Mouse (Mus musculus): Measurements from ENCODE around the gene Ngef.
A peak's percentile ranks its signal among the peaks of the same experiment; 100 is the strongest.
"Not testable (repeated sequence)": the region's sequence is repeated elsewhere in the genome, so short reads cannot be mapped to it uniquely, and the experiment has no call there.

The Ngef gene

DNA sequence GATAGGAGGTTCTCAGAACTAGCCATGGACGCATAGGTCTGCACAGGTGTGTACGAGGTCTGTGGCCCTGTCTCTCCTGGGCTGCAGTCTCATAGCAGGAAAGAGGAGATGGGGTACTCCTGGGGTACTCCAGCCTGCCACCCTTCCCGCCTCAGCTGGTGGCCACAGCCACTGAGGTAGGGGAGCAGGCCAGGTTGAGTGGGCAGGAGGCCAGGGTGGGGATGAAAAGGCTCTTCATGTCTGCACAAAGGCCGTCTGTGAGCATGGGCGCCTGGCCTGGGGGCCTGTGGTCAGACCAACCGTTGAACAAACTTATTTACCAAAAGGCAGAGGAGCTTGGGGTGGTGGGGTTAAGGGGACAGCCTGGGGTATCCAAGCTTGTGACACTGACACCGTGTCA is 101.8 kb downstream of the Ngef start:
- DNase-seq: no peak

DNA sequence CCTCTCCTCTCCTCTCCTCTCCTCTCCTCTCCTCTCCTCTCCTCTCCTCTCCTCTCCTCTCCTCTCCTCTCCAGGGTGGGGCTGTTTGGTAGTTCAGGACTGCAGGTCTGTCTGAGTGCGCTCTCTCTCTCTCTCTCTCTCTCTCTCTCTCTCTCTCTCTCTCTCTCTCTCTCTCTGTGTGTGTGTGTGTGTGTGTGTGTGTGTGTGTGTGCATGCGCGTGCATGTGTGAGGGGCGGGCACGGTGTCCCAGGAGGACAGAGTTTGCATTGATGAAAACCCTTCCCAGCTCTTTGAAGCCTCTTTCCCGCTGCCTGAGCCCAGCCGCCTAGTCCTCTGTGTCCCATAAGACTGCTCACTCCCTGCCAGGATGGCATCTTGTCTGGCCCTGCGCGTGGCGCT is 103.7 kb downstream of the Ngef start, which contains the start of gene Snorc:
Gene Snorc (plus strand): TSS at position 301 of the 400 bp plus-strand sequence.
- DNase-seq: not testable (repeated sequence)

DNA sequence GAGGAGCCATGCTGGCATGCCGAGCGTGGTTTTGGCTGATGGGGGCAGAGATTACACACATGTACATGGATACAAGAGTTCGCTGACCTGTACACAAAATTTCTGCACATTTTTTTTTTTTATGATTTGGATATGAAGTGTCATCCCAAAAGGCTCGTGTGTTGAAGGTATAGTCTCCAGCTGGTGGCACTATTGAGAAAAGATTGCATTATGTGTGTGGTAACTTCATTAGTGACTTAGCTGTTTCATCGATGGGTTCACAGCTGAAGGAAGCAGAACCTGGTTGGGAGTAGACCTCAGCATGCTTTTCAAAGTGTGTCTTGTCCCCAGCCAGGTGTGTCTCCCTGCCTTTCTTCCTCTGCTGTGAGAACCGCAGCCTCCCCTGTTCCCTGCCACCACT is 105.3 kb downstream of the Ngef start:
- DNase-seq: no peak

DNA sequence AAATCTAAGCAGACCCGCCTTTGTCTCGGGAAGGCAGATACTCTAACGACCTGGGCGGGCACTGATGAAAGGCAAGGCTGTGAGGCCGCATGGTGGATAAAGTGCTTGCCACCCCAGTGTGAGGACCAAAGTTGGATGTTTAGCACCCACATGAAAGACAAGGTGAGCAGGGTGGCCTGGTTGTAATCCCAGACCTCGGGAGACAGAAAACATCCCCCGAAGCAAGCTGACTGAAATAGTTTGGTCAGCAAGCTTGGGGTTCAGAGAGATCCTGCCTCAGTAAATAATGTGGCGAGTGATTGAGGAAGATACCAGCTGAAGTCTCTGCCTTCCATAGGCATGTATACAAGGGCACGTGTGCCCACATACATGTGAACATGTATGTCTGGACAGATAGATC is 106.2 kb downstream of the Ngef start:
- no peak for DNase-seq

DNA sequence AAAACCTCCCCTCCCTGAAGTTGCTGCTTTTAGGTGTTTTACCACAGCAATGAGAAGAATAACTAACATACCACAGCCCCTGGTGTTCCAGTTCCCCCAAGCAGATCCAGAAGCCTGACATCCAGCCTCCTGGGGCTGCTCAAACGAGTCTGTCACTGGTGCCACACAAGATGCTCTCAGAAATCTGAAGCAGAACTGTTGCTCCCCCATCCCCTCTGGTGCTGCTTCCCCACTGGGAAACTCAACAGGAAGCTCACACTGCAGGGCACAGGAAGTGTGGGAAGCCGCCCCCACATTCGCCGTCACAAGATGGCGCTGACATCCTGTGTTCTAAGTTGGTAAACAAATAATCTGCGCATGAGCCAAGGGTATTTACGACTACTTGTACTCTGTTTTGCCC is 113.8 kb downstream of the Ngef start:
- not testable (repeated sequence) for DNase-seq

DNA sequence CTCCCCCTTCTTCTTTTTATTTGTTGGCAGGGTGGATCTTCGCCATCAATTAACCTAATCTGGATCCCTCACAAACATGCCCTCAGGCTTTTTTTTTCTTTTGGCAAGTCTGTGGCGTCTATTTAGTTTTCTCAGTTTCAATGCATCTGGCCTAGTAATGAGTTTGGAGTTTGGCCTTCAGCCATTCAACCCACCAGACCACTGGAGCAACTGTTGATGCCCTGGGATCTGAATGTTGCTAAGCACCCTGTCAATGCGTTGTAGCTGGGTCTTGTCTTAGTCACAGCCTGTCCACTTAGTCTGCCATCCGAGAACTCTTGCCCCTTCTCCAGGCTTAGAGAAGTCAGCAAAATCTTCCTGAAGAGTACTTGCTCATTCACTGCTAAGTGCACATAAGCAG is 115.6 kb downstream of the Ngef start:
- DNase-seq: no peak

DNA sequence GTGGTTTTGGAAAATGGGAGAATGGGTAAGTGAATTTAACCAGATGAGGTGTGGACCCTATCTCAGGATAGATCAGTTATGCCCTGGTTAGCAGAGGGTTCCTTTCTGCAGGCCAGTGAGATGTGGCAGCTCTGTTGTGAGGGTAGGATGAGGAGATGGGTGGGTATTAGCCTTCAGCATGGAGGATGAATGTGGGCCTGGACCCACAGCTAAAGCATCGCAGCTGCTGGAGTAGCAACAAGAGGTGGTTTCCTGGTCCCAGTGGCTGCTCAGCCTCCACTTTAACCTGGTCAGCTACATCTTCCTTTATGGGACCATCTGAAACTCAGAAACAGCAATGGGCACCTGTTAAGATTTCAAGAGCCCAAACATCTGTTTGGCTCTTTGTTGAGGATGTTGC is 117.2 kb downstream of the Ngef start:
- DNase-seq: no peak

DNA sequence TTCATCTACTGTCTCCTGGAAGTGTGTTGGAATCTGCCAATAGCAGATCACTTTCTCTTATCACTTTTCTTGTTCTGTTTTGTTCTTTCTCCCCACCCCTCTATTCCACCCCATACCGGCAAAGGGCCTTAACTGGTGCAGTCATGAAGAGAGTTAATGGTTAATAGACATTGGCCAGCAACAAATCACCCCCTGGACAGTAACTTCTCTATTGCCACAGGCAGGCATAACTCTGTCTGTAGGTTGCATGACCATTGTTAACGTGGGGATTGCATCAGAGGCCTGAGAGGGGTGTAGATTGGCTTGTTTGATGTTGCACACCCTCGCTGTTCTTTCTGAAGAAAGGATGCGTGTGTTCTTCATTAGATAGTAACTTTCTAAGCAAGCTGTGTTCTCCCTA is 124.2 kb downstream of the Ngef start:
- no peak for DNase-seq

DNA sequence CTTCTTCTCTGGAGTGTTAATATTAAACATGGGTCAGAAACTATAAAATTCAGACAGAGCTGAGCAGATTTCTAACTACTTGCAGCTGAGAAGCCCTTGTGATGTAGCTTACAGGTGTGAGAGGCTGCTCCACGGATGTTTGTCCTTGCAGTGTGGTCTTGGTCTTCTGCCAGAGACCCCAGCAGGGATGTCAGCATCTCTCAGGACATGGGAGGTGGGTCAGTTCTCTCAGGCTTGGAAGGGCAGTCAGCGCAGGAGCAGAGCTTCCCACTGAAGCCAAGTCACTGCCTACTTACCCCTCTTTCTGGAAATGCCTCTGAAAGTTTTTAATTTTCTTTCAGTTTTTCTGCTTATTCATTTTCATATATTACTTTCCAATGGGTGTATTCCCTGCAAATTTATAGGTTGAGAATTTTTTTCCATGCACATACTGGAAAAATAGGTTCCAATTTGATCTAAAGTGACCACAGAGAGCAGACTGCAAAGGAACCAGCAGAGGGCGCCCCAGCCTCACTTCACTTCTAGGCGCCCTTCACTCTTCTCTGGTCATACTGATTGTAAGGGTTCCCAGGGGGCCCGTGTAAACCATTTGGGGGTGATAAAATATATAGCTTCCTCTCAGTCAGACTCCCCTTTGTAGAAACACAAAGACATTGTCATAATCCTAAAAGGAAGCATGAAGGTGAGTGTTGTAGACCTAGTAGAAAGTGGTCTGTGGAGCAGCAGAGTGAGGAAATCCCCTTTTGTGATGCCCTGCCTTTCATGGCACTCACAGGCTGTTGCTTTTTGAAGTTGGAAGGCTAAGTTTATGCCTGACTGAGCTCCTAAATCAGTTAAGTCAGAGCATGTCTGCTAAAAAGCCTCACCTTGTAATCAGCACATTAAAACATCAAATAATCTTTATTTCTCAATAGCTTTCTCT is 126.2 kb downstream of the Ngef start:
- DNase-seq: peak; percentile 50

DNA sequence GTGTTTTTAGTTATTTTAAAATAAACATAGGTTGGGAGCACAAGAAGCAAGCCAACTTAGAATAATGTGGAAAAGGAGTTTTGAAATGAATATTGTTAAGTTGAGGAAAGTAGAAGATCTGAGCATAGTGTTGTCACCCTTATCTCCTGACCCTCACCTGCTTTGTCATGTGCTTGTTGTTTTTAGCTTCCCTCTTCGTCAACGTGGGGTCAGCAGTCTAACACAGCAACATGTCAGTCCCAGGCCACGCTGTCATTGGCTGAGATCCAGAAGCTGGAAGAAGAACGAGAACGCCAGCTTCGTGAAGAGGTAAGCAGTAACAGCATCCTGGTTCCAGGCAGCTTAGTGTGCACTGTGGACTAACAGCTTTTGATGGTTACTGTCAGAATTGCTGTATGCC is 137.1 kb downstream of the Ngef start:
- DNase-seq: no peak

DNA sequence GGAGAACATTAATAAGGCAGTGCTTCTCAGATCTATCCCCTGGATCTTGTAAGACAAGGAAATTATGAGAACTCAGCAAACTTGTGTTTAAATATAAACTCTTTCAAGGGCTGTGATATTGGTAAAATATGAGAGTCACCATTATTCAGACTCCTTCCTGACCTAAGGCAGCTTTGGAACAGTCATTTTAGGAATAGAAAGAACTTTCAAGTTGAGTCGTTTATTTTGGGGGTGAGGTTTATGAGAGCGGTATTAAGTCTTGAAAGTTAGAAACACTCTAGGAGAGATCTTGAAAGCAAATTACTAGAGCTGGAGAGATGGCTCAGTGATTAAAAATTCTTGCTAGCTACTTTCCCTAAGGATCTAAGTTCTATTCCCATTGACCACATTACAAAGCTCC is 138.5 kb downstream of the Ngef start:
- no peak for DNase-seq
